Mouse (Mus musculus): ENCODE data around the gene Gm44596. TPM values are rescaled to one million over a fixed set of nuclear protein-coding genes. Genes with fewer than 3 reads are reported as not detected.
A peak's percentile ranks its signal among the peaks of the same experiment; 100 is the strongest.
"Not testable (repeated sequence)": the region's sequence is repeated elsewhere in the genome, so short reads cannot be mapped to it uniquely, and the experiment has no call there.

The Gm44596 gene
- polyA plus RNA-seq, 1 experiment from 2014 or later: not detected

GRCm38 (mm10) chr6:128361901-128362300, 13.4 kb upstream of the Gm44596 start:
- peak overlapping the region; percentile 91 for H3K9ac ChIP-seq
- peaks cover 36% of the 10 kb centered on the region for H3K36me3 ChIP-seq (replicated peaks)
- H3K27ac ChIP-seq: peak overlapping the region; percentile 95
- peak overlapping the region; percentile 77 for H3K4me3 ChIP-seq (replicated peaks)
- H3K27me3 ChIP-seq: no peaks in the 10 kb centered on the region
- H3K9me3 ChIP-seq: no peaks in the 10 kb centered on the region
- ATAC-seq (ENCODE audit: low FRiP score): no peak; the same call in 1 of the 2 replicates
- 13% methylated on average over 9 of the region's 9 CpGs for WGBS
- peak overlapping the region; percentile 75 for H3K4me2 ChIP-seq
- H3K4me1 ChIP-seq: peaks cover 47% of the 10 kb centered on the region

GRCm38 (mm10) chr6:128362381-128363006, 12.8 kb upstream of the Gm44596 start, which contains the start of the genes Rhno1 and Foxm1:
TSS of gene Rhno1 (minus strand) at chr6:128362911.
TSS of gene Foxm1 (plus strand) at chr6:128362967.
- H3K9me3 ChIP-seq: no peaks in the 10 kb centered on the region
- peaks cover 35% of the 10 kb centered on the region for H3K36me3 ChIP-seq (replicated peaks)
- whole genome bisulfite sequencing: under 1% methylated on average over 50 of the region's 76 CpGs
- peak within 1 kb of the TSS; percentile 75 for H3K4me2 ChIP-seq
- peak within 1 kb of the TSS; percentile 95 for H3K27ac ChIP-seq
- H3K27me3 ChIP-seq: no peaks in the 10 kb centered on the region
- ATAC-seq (ENCODE audit: low FRiP score): peak; percentile 92
- peaks cover 47% of the 10 kb centered on the region for H3K4me1 ChIP-seq
- H3K4me3 ChIP-seq (replicated peaks): peak within 1 kb of the TSS; percentile 77
- H3K9ac ChIP-seq: peak within 1 kb of the TSS; percentile 91

GRCm38 (mm10) chr6:128363007-128363825, 12.1 kb upstream of the Gm44596 start:
- Histone ChIP-seq H3K36me3 (replicated peaks) (peaks cover 35% of the 10 kb centered on the region), H3K4me1 (peaks cover 47% of the 10 kb centered on the region)
- no peak for ATAC-seq (ENCODE audit: low FRiP score)

GRCm38 (mm10) chr6:128364721-128365120, 10.6 kb upstream of the Gm44596 start:
- ATAC-seq (ENCODE audit: low FRiP score): no peak
- 85% methylated on average over 6 of the region's 6 CpGs for WGBS
- H3K27me3 ChIP-seq: no peaks in the 10 kb centered on the region
- H3K4me3 ChIP-seq (replicated peaks): 0 out of 2 replicates have a peak overlapping the region, but pooled peaks have one; percentile 7
- peak overlapping the region; percentile 75 for H3K4me2 ChIP-seq
- H3K9me3 ChIP-seq: no peaks in the 10 kb centered on the region
- 0 out of 2 replicates have a peak overlapping the region, but pooled peaks have one; percentile 12 for H3K9ac ChIP-seq
- peaks cover 41% of the 10 kb centered on the region for H3K4me1 ChIP-seq
- peaks cover 44% of the 10 kb centered on the region for H3K36me3 ChIP-seq (replicated peaks)
- H3K27ac ChIP-seq: no peak overlapping the region

More at GRCm38 (mm10) chr6:128363007-128363825, 12.1 kb upstream of the Gm44596 start:
- WGBS: 1% methylated on average over 46 of the region's 46 CpGs
- H3K27ac ChIP-seq: peak overlapping the region; percentile 95
- peak overlapping the region; percentile 77 for H3K4me3 ChIP-seq (replicated peaks)
- peak overlapping the region; percentile 75 for H3K4me2 ChIP-seq
- H3K27me3 ChIP-seq: no peaks in the 10 kb centered on the region
- no peaks in the 10 kb centered on the region for H3K9me3 ChIP-seq
- H3K9ac ChIP-seq: peak overlapping the region; percentile 91

DNA sequence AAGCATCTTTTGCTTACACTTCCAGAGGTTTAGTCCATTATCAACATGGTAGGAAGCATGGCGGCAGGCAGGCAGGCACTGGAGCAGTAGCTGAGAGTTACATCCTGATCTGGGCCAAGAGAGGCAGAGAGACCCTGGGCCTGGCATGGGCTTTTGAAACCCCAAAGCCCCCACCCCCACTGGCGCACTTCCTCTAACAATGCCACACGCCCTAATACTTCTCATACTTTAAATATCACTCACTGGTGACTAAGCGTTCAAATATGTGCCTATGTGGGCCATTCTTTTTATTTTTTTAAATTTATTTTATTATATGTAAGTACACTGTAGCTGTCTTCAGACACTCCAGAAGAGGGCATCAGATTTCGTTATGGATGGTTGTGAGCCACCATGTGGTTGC, 8.8 kb upstream of the Gm44596 start:
- peaks cover 23% of the 10 kb centered on the region for H3K4me1 ChIP-seq
- no peak overlapping the region for H3K27ac ChIP-seq
- H3K9me3 ChIP-seq: no peaks in the 10 kb centered on the region
- no peak overlapping the region for H3K4me3 ChIP-seq (replicated peaks)
- no peaks in the 10 kb centered on the region for H3K27me3 ChIP-seq
- H3K9ac ChIP-seq: no peak overlapping the region
- no peak overlapping the region for H3K4me2 ChIP-seq
- ATAC-seq (ENCODE audit: low FRiP score): no peak
- 91% methylated on average over 5 of the region's 5 CpGs for WGBS
- peaks cover 62% of the 10 kb centered on the region for H3K36me3 ChIP-seq (replicated peaks)

GRCm38 (mm10) chr6:128370040-128370439, 5.3 kb upstream of the Gm44596 start:
- no peak for ATAC-seq (ENCODE audit: low FRiP score)
- H3K4me2 ChIP-seq: no peak overlapping the region
- peaks cover 10% of the 10 kb centered on the region for H3K4me1 ChIP-seq
- H3K9ac ChIP-seq: no peak overlapping the region
- 95% methylated on average over 5 of the region's 5 CpGs for WGBS
- H3K9me3 ChIP-seq: no peaks in the 10 kb centered on the region
- no peak overlapping the region for H3K4me3 ChIP-seq (replicated peaks)
- H3K27ac ChIP-seq: no peak overlapping the region
- no peaks in the 10 kb centered on the region for H3K27me3 ChIP-seq
- H3K36me3 ChIP-seq (replicated peaks): peaks cover 97% of the 10 kb centered on the region

DNA sequence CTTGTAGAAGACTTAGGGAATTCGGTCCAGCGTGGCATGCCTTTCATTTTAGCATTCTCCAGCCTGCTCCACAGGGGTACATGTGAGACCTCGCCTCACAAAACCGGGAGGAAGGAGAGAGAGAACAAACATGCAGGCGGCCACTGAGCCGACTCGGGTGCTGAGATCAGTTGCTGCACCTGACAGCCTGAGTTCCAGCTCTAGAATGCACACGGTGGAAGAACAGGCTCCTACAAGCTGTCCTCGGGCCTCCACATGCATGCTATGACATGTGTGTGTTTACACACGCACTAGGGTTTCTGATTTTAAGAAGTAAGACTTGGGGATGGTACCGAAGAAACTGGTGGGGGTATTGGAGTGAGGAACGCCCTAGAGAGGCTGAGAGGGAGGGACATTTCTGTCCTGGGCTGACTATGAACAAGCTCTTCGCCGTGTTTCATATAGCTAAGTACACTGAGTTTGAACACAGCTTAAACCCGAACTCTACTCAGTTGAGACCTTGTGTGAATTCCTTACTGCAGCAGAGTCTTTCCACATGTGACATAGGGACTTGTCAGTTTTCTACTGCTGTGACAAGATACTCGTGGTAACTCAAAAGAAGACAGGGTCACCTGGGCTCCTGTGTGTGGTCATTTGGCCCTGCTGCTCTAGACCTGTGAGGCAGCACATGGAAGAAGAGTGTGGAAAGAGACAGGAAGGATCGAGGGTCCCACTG, 1.2 kb downstream of the Gm44596 start:
- no peak overlapping the region for H3K4me2 ChIP-seq
- WGBS: 92% methylated on average over 17 of the region's 17 CpGs
- no peak overlapping the region for H3K4me3 ChIP-seq (replicated peaks)
- no peaks in the 10 kb centered on the region for H3K9me3 ChIP-seq
- peaks cover 49% of the 10 kb centered on the region for H3K36me3 ChIP-seq (replicated peaks)
- ATAC-seq (ENCODE audit: low FRiP score): no peak
- no peak overlapping the region for H3K27ac ChIP-seq
- H3K4me1 ChIP-seq: peaks cover 16% of the 10 kb centered on the region
- no peaks in the 10 kb centered on the region for H3K27me3 ChIP-seq
- H3K9ac ChIP-seq: no peak overlapping the region

DNA sequence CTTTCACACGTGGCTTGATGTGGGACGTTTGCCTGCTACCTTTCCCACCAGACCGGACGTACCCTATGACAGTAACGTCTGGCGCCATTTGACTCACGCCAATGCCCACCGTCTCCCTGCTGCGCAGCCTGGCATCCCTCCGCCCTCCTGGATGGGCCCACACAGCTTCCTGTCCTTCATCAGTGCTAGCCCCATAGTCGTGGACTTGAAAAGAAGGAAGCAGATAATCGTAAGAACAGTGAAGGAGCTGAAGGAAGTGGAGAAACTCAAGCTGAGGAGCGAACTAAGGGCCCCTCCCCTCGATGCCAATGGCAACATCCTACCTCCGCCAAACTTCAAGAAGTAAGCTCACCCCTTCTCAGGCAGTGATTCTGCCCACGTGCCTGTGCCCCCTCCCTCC, 4.3 kb downstream of the Gm44596 start:
- no peaks in the 10 kb centered on the region for H3K9me3 ChIP-seq
- no peak for ATAC-seq (ENCODE audit: low FRiP score)
- H3K4me3 ChIP-seq (replicated peaks): no peak overlapping the region
- H3K4me1 ChIP-seq: peaks cover 11% of the 10 kb centered on the region
- H3K9ac ChIP-seq: no peak overlapping the region
- H3K36me3 ChIP-seq (replicated peaks): peaks cover 18% of the 10 kb centered on the region
- WGBS: 87% methylated on average over 16 of the region's 16 CpGs
- H3K27ac ChIP-seq: no peak overlapping the region
- no peaks in the 10 kb centered on the region for H3K27me3 ChIP-seq
- no peak overlapping the region for H3K4me2 ChIP-seq

DNA sequence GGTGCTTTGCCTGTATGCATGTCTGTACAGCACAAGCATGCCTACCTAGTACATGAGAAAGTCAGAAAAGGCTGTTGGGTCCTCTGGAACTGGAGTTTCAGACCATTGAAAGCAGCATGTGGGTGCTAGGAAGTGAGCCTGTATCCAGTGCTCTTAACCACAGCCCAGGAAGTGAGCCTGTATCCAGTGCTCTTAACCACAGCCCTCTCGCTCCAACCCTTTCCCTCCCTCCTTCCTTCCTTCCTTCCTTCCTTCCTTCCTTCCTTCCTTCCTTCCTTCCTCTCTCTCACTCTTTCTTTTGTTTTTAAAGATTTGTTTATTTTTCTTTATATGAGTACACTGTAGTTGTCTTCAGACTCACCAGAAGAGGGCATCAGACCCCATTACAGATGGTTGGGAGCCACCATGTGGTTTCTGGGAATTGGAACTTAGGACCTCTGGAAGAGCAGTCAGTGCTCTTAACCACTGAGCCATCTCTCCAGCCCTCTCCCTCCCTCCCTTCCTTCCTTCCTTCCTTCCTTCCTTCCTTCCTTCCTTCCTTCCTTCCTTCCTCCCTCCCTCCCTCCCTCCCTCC, 5.4 kb downstream of the Gm44596 start:
- H3K9me3 ChIP-seq; H3K9ac ChIP-seq; ATAC-seq (ENCODE audit: low FRiP score); H3K27me3 ChIP-seq; H3K4me3 ChIP-seq (replicated peaks); H3K4me1 ChIP-seq; H3K4me2 ChIP-seq; H3K27ac ChIP-seq: not testable (repeated sequence)
- peaks cover 11% of the 10 kb centered on the region; the same call in 1 of the 2 replicates for H3K36me3 ChIP-seq (replicated peaks)
- 58% methylated on average over 1 of the region's 1 CpGs for WGBS

DNA sequence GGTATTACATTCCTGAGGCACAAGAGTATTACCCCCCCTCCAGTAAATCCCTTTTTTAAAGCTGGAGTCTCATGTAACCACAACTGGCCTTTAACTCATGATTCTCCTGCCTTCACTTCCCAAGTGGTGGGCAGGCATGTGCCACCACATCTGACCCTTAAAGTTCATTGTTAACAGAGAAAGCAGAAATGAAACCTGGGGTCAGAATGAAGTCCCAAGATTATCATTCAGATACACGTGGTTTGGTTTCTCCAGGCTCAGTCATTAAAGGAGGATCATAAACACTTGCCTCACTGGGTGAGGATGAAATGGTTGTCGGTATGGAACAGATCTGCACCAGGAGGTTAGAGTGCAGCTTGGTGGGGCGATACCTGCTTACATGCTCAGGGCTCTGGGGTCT, 6.0 kb downstream of the Gm44596 start:
- Histone ChIP-seq H3K4me3 (replicated peaks) (no peak overlapping the region), H3K36me3 (replicated peaks) (peaks cover 8% of the 10 kb centered on the region; the same call in 1 of the 2 replicates), H3K27ac (no peak overlapping the region), H3K4me2 (no peak overlapping the region), H3K9me3 (no peaks in the 10 kb centered on the region), H3K9ac (no peak overlapping the region), H3K4me1 (no peaks in the 10 kb centered on the region), H3K27me3 (no peaks in the 10 kb centered on the region)
- 81% methylated on average over 3 of the region's 3 CpGs for WGBS
- ATAC-seq (ENCODE audit: low FRiP score): no peak

- Histone ChIP-seq H3K4me1 (no peaks in the 10 kb centered on the region), H3K36me3 (replicated peaks) (no peaks in the 10 kb centered on the region), H3K9ac (no peak overlapping the region), H3K27ac (no peak overlapping the region), H3K27me3 (no peaks in the 10 kb centered on the region), H3K9me3 (no peaks in the 10 kb centered on the region), H3K4me2 (no peak overlapping the region), H3K4me3 (replicated peaks) (no peak overlapping the region)
- no peak for ATAC-seq (ENCODE audit: low FRiP score)
- 74% methylated on average over 7 of the region's 7 CpGs for WGBS
Observed at GRCm38 (mm10) chr6:128383752-128384151, 8.4 kb downstream of the Gm44596 start.

DNA sequence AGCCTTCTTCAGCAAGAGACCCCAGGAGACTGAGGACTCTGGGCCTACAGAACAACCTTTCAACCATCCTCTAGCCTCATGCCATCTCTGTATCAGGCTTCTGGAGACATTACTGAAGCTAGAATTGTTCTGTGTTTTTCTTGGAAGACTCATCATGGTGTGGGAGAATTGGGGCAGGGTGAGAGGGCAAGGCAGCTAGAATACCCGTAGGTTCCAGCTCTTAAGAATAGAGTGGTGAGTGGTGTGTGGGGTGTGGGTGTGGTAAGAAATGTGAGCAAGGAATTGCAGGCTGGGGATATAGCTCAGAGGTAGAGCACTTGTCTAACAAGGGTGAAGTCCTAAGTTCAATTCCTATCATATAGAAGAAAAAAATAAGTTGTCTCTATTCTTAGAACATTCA, 9.7 kb downstream of the Gm44596 start:
- ATAC-seq (ENCODE audit: low FRiP score): no peak
- no peak overlapping the region for H3K4me3 ChIP-seq (replicated peaks)
- no peaks in the 10 kb centered on the region for H3K9me3 ChIP-seq
- no peak overlapping the region for H3K9ac ChIP-seq
- H3K27me3 ChIP-seq: no peaks in the 10 kb centered on the region
- H3K4me1 ChIP-seq: no peaks in the 10 kb centered on the region
- no peaks in the 10 kb centered on the region for H3K36me3 ChIP-seq (replicated peaks)
- no peak overlapping the region for H3K4me2 ChIP-seq
- WGBS: 86% methylated on average over 1 of the region's 1 CpGs
- no peak overlapping the region for H3K27ac ChIP-seq
